Mouse (Mus musculus) WW6 (cell line): Measurements from ENCODE around the gene Pim2.

ENCODE experiments used
- DNase-seq: peaks from one replicate; pipeline ENCODE4 v3.0.0-alpha.2; 2013; ENCODE audit warnings: low read depth, low spot score

Pim2 gene

GRCm38 (mm10) chrX:7878007-7878419 lies at the start of gene Pim2:
Pim2 (plus strand) TSS chrX:7878262.
- peak; percentile 67 for DNase-seq

GRCm38 (mm10) chrX:7837146-7837545 lies 40.9 kb upstream of the Pim2 start:
- no peak for DNase-seq

- no peak for DNase-seq
Observed at GRCm38 (mm10) chrX:7840842-7841162, 37.3 kb upstream of the Pim2 start.

- DNase-seq: peak; percentile 91
Observed at GRCm38 (mm10) chrX:7841163-7842162, 36.6 kb upstream of the Pim2 start, which contains the start of gene Otud5. Otud5 (plus strand) TSS chrX:7841364.

- no peak for DNase-seq
Observed at GRCm38 (mm10) chrX:7842318-7842717, 35.7 kb upstream of the Pim2 start.

- DNase-seq: no peak
Observed at GRCm38 (mm10) chrX:7847845-7848244, 30.2 kb upstream of the Pim2 start.

- DNase-seq: no peak
Observed at GRCm38 (mm10) chrX:7854578-7854977, 23.5 kb upstream of the Pim2 start.

- DNase-seq: no peak
Observed at GRCm38 (mm10) chrX:7859191-7859753, 18.8 kb upstream of the Pim2 start.

- no peak for DNase-seq
Observed at GRCm38 (mm10) chrX:7863181-7863580, 14.9 kb upstream of the Pim2 start.

GRCm38 (mm10) chrX:7864551-7864950 lies 13.5 kb upstream of the Pim2 start:
- no peak for DNase-seq

- no peak for DNase-seq
Observed at GRCm38 (mm10) chrX:7865343-7865742, 12.7 kb upstream of the Pim2 start.

- no peak for DNase-seq
Observed at GRCm38 (mm10) chrX:7865786-7866185, 12.3 kb upstream of the Pim2 start.

GRCm38 (mm10) chrX:7867141-7867540 lies 10.9 kb upstream of the Pim2 start:
- DNase-seq: no peak

- DNase-seq: no peak
Observed at GRCm38 (mm10) chrX:7868506-7868905, 9.6 kb upstream of the Pim2 start.

- DNase-seq: no peak
Observed at GRCm38 (mm10) chrX:7869826-7870225, 8.2 kb upstream of the Pim2 start.

- no peak for DNase-seq
Observed at GRCm38 (mm10) chrX:7878495-7878894, 433 bp downstream of the Pim2 start.

- DNase-seq: no peak
Observed at GRCm38 (mm10) chrX:7879819-7880218, 1.8 kb downstream of the Pim2 start.

- peak; percentile 59 for DNase-seq
Observed at GRCm38 (mm10) chrX:7883841-7884567, 5.9 kb downstream of the Pim2 start, which contains the start of gene Slc35a2. Slc35a2 (plus strand) TSS chrX:7884028.

- DNase-seq: no peak
Observed at GRCm38 (mm10) chrX:7898211-7898610, 20.1 kb downstream of the Pim2 start.

GRCm38 (mm10) chrX:7898880-7899874 lies 21.1 kb downstream of the Pim2 start, which contains the start of the genes Pqbp1 and Timm17b:
Pqbp1 (minus strand) TSS chrX:7899269.
Timm17b (plus strand) TSS chrX:7899357.
- DNase-seq: peak; percentile 72

- DNase-seq: no peak
Observed at GRCm38 (mm10) chrX:7904441-7904840, 26.4 kb downstream of the Pim2 start.
